Mouse (Mus musculus) ES-Bruce4 (cell line): ENCODE measurements around the gene Taar4. TPM values are rescaled to one million over a fixed set of nuclear protein-coding genes. Genes with fewer than 3 reads are reported as not detected.

ENCODE experiments used
- H3K27ac ChIP-seq: 2 replicates; pipeline ENCODE4 v1.5.1; 2012; ENCODE audit warnings: low read length, inconsistent platforms; ENCODE audit not compliant: insufficient read depth
- H3K27me3 ChIP-seq: 2 replicates; pipeline ENCODE4 v1.6.1; 2012; ENCODE audit warnings: mild to moderate bottlenecking, low read length, inconsistent platforms; ENCODE audit not compliant: control insufficient read depth, poor library complexity, insufficient read depth, severe bottlenecking
- H3K36me3 ChIP-seq: 2 replicates; pipeline ENCODE4 v1.6.1; 2012; ENCODE audit warnings: inconsistent platforms, mild to moderate bottlenecking, low read length, moderate library complexity; ENCODE audit not compliant: control insufficient read depth, poor library complexity, insufficient read depth, severe bottlenecking
- H3K4me1 ChIP-seq: one replicate; pipeline ENCODE4 v1.8.1; 2011; ENCODE audit warnings: low read length; ENCODE audit not compliant: control insufficient read depth, insufficient read depth
- H3K4me3 ChIP-seq: 2 replicates; pipeline ENCODE4 v1.5.1; 2011; ENCODE audit warnings: low read depth, mild to moderate bottlenecking, low read length
- H3K9ac ChIP-seq: 2 replicates; pipeline ENCODE4 v1.6.1; 2012; ENCODE audit warnings: low read depth, mild to moderate bottlenecking, inconsistent platforms; ENCODE audit not compliant: poor library complexity, severe bottlenecking
- H3K9me3 ChIP-seq: replicated peaks from 2 replicates; pipeline ENCODE4 v1.6.1; 2012; ENCODE audit warnings: mild to moderate bottlenecking, low read length, inconsistent platforms; ENCODE audit not compliant: control insufficient read depth, poor library complexity, insufficient read depth, severe bottlenecking
- CTCF ChIP-seq: IDR thresholded peaks from one replicate; pipeline ENCODE4 v1.8.1; 2011; ENCODE audit warnings: low read depth, low read length
- EP300 ChIP-seq: IDR thresholded peaks from 2 replicates; pipeline ENCODE4 v1.6.1; 2011; ENCODE audit warnings: low read depth, low read length; ENCODE audit not compliant: insufficient read depth
- POLR2A ChIP-seq: IDR thresholded peaks from one replicate; pipeline ENCODE4 v1.8.1; 2011; ENCODE audit warnings: low read length; ENCODE audit not compliant: insufficient read depth
- polyA plus RNA-seq: library from polyadenylated mRNA; stranded (reverse); fragments of >200 nt; gene quantifications from 2 replicates; pipeline ENCODE4 v1.2.4, GENCODE M21; 2011; ENCODE audit warnings: low read depth; ENCODE audit not compliant: missing spikeins, insufficient read depth, insufficient read length

The Taar4 gene
- polyA plus RNA-seq, 1 experiment: not detected

- H3K27me3 ChIP-seq: no peaks in the 10 kb centered on the region
- H3K9me3 ChIP-seq: no peaks in the 10 kb centered on the region
- H3K4me1 ChIP-seq: no peaks in the 10 kb centered on the region
- no peak overlapping the region for H3K27ac ChIP-seq
- TF ChIP-seq POLR2A (no peak), EP300 (no peak), CTCF (peak; percentile 71)
- H3K36me3 ChIP-seq: no peaks in the 10 kb centered on the region
- no peak overlapping the region for H3K4me3 ChIP-seq
- no peak overlapping the region for H3K9ac ChIP-seq
Observed at GRCm38 (mm10) chr10:23942465-23942864, 17.8 kb upstream of the Taar4 start.

GRCm38 (mm10) chr10:23948026-23948425 is 12.3 kb upstream of the Taar4 start:
- no peak overlapping the region for H3K9ac ChIP-seq
- no peaks in the 10 kb centered on the region for H3K9me3 ChIP-seq
- H3K27me3 ChIP-seq: no peaks in the 10 kb centered on the region
- H3K27ac ChIP-seq: no peak overlapping the region
- H3K4me1 ChIP-seq: no peaks in the 10 kb centered on the region
- H3K4me3 ChIP-seq: no peak overlapping the region
- no peaks in the 10 kb centered on the region for H3K36me3 ChIP-seq
- no peak for TF ChIP-seq POLR2A
- TF ChIP-seq EP300: no peak
- TF ChIP-seq CTCF: no peak

- Histone ChIP-seq H3K9me3 (no peaks in the 10 kb centered on the region), H3K9ac (no peak within 1 kb of the TSS), H3K27ac (no peak within 1 kb of the TSS), H3K36me3 (no peaks in the 10 kb centered on the region), H3K4me3 (no peak within 1 kb of the TSS), H3K27me3 (no peaks in the 10 kb centered on the region), H3K4me1 (no peaks in the 10 kb centered on the region)
- TF ChIP-seq CTCF: no peak
- no peak for TF ChIP-seq EP300
- no peak for TF ChIP-seq POLR2A
Observed at GRCm38 (mm10) chr10:23949508-23950005, 10.7 kb upstream of the Taar4 start, which contains the start of gene Taar3. Gene Taar3, plus strand, starts transcription at chr10:23949558.

- H3K9ac ChIP-seq: no peak overlapping the region
- no peaks in the 10 kb centered on the region for H3K4me1 ChIP-seq
- no peak overlapping the region for H3K4me3 ChIP-seq
- no peaks in the 10 kb centered on the region for H3K9me3 ChIP-seq
- TF ChIP-seq POLR2A (no peak), EP300 (no peak), CTCF (no peak)
- H3K27ac ChIP-seq: no peak overlapping the region
- no peaks in the 10 kb centered on the region for H3K27me3 ChIP-seq
- H3K36me3 ChIP-seq: no peaks in the 10 kb centered on the region
Observed at GRCm38 (mm10) chr10:23951714-23952113, 8.6 kb upstream of the Taar4 start.

GRCm38 (mm10) chr10:23959071-23959470 is 1.2 kb upstream of the Taar4 start:
- H3K9ac ChIP-seq: no peak overlapping the region
- H3K9me3 ChIP-seq: no peaks in the 10 kb centered on the region
- no peaks in the 10 kb centered on the region for H3K4me1 ChIP-seq
- no peaks in the 10 kb centered on the region for H3K27me3 ChIP-seq
- no peak overlapping the region for H3K27ac ChIP-seq
- no peaks in the 10 kb centered on the region for H3K36me3 ChIP-seq
- no peak overlapping the region for H3K4me3 ChIP-seq
- TF ChIP-seq POLR2A (no peak), EP300 (no peak), CTCF (no peak)

GRCm38 (mm10) chr10:23963444-23963843 is 3.1 kb downstream of the Taar4 start:
- no peak overlapping the region for H3K9ac ChIP-seq
- no peaks in the 10 kb centered on the region for H3K4me1 ChIP-seq
- no peaks in the 10 kb centered on the region for H3K36me3 ChIP-seq
- TF ChIP-seq EP300 (no peak), POLR2A (no peak), CTCF (no peak)
- no peak overlapping the region for H3K4me3 ChIP-seq
- no peak overlapping the region for H3K27ac ChIP-seq
- H3K9me3 ChIP-seq: no peaks in the 10 kb centered on the region
- H3K27me3 ChIP-seq: no peaks in the 10 kb centered on the region
